Mouse (Mus musculus) neural tube, embryonic 15.5 days (tissue): Measurements from ENCODE around the gene Gm10959. TPM values are rescaled to one million over a fixed set of nuclear protein-coding genes. Genes with fewer than 3 reads are reported as not detected.

Source experiments
- ATAC-seq: fragments of 200-750 bp; cut with Nextera tagmentation; 2 replicates; pipeline ENCODE4 v1.8.0; 2017; ENCODE audit warnings: mild to moderate bottlenecking, moderate TSS enrichment, moderate library complexity; ENCODE audit not compliant: low FRiP score
- H3K27ac ChIP-seq: fragments of 300-500 bp; sonication (generic); replicated peaks from 2 replicates; pipeline ENCODE4 v1.5.1; 2015; ENCODE audit warnings: mild to moderate bottlenecking, inconsistent platforms
- H3K27me3 ChIP-seq: fragments of 300-500 bp; sonication (generic); replicated peaks from 2 replicates; pipeline ENCODE4 v1.6.1; 2015; ENCODE audit warnings: inconsistent platforms
- H3K36me3 ChIP-seq: fragments of 300-500 bp; sonication (generic); 2 replicates; pipeline ENCODE4 v1.6.1; 2015; ENCODE audit warnings: inconsistent platforms
- H3K4me1 ChIP-seq: fragments of 300-500 bp; sonication (generic); 2 replicates; pipeline ENCODE4 v1.6.1; 2015; ENCODE audit warnings: inconsistent platforms
- H3K4me2 ChIP-seq: fragments of 300-500 bp; sonication (generic); 2 replicates; pipeline ENCODE4 v1.6.1; 2015; ENCODE audit warnings: inconsistent platforms, mild to moderate bottlenecking, moderate library complexity
- H3K4me3 ChIP-seq: fragments of 300-500 bp; sonication (generic); replicated peaks from 2 replicates; pipeline ENCODE4 v1.5.1; 2015; ENCODE audit warnings: mild to moderate bottlenecking, inconsistent platforms
- H3K9ac ChIP-seq: fragments of 300-500 bp; sonication (generic); replicated peaks from 2 replicates; pipeline ENCODE4 v1.6.1; 2015; ENCODE audit warnings: mild to moderate bottlenecking, inconsistent platforms
- H3K9me3 ChIP-seq: fragments of 300-500 bp; sonication (generic); replicated peaks from 2 replicates; pipeline ENCODE4 v1.6.1; 2016; ENCODE audit warnings: inconsistent platforms
- WGBS: fragments of 180-500 bp; shearing (Covaris S2); methylation state at CpG from one replicate; pipeline ENCODE4 v1.1.7; 2015; ENCODE audit warnings: mixed read lengths; 5-methylcytosine and 5-hydroxymethylcytosine counted together
- polyA plus RNA-seq: library from polyadenylated mRNA; unstranded; fragments of >200 nt; fragmentation: Nextera tagmentation; extraction: Ambion mirVana; gene quantifications from 2 replicates; pipeline ENCODE4 v1.2.1, GENCODE M21; 2015

Gene Gm10959
- polyA plus RNA-seq, 1 experiment from 2014 or later = not detected

GRCm38 (mm10) chr3:122921676-122922527 is 2.7 kb upstream of the Gm10959 start:
- Histone ChIP-seq H3K9ac (no peak overlapping the region), H3K4me3 (no peak overlapping the region), H3K36me3 (no peaks in the 10 kb centered on the region), H3K9me3 (no peaks in the 10 kb centered on the region), H3K27ac (no peak overlapping the region), H3K4me1 (peaks cover 17% of the 10 kb centered on the region), H3K27me3 (no peaks in the 10 kb centered on the region), H3K4me2 (no peak overlapping the region)
- ATAC-seq = no peak
- 90% methylated on average over 8 of the region's 8 CpGs for WGBS

GRCm38 (mm10) chr3:122920572-122921435 is 1.6 kb upstream of the Gm10959 start:
- 71% methylated on average over 8 of the region's 8 CpGs for WGBS
- no peaks in the 10 kb centered on the region for H3K36me3 ChIP-seq
- H3K4me1 ChIP-seq = peaks cover 9% of the 10 kb centered on the region
- H3K27ac ChIP-seq = no peak overlapping the region
- no peak overlapping the region for H3K4me3 ChIP-seq
- H3K9ac ChIP-seq = no peak overlapping the region
- H3K27me3 ChIP-seq = no peaks in the 10 kb centered on the region
- ATAC-seq = no peak
- H3K9me3 ChIP-seq = no peaks in the 10 kb centered on the region
- H3K4me2 ChIP-seq = no peak overlapping the region

GRCm38 (mm10) chr3:122918672-122919071 is 488 bp downstream of the Gm10959 start:
- Histone ChIP-seq H3K9me3 (no peaks in the 10 kb centered on the region), H3K27me3 (no peaks in the 10 kb centered on the region), H3K9ac (no peak overlapping the region), H3K4me2 (no peak overlapping the region), H3K36me3 (no peaks in the 10 kb centered on the region), H3K4me3 (no peak overlapping the region), H3K27ac (no peak overlapping the region), H3K4me1 (peaks cover 3% of the 10 kb centered on the region; the same call in 1 of the 2 replicates)
- WGBS = 59% methylated on average over 2 of the region's 2 CpGs
- ATAC-seq = no peak

GRCm38 (mm10) chr3:122916191-122916680 is 2.9 kb downstream of the Gm10959 start:
- Histone ChIP-seq H3K4me2 (no peak overlapping the region), H3K4me3 (no peak overlapping the region), H3K36me3 (no peaks in the 10 kb centered on the region), H3K27ac (no peak overlapping the region), H3K27me3 (no peaks in the 10 kb centered on the region), H3K9ac (no peak overlapping the region), H3K9me3 (no peaks in the 10 kb centered on the region), H3K4me1 (no peaks in the 10 kb centered on the region)
- WGBS = 91% methylated on average over 6 of the region's 6 CpGs
- no peak for ATAC-seq

GRCm38 (mm10) chr3:122915493-122915892 is 3.7 kb downstream of the Gm10959 start:
- no peak overlapping the region for H3K27ac ChIP-seq
- 87% methylated on average over 5 of the region's 5 CpGs for WGBS
- H3K9ac ChIP-seq = no peak overlapping the region
- H3K4me1 ChIP-seq = no peaks in the 10 kb centered on the region
- no peaks in the 10 kb centered on the region for H3K36me3 ChIP-seq
- H3K27me3 ChIP-seq = no peaks in the 10 kb centered on the region
- H3K4me3 ChIP-seq = no peak overlapping the region
- no peaks in the 10 kb centered on the region for H3K9me3 ChIP-seq
- no peak overlapping the region for H3K4me2 ChIP-seq
- no peak for ATAC-seq

- WGBS = 86% methylated on average over 2 of the region's 2 CpGs
- no peak overlapping the region for H3K4me2 ChIP-seq
- no peak for ATAC-seq
- H3K27ac ChIP-seq = no peak overlapping the region
- H3K4me1 ChIP-seq = no peaks in the 10 kb centered on the region
- H3K36me3 ChIP-seq = no peaks in the 10 kb centered on the region
- H3K9me3 ChIP-seq = no peaks in the 10 kb centered on the region
- no peaks in the 10 kb centered on the region for H3K27me3 ChIP-seq
- no peak overlapping the region for H3K9ac ChIP-seq
- no peak overlapping the region for H3K4me3 ChIP-seq
These were observed 11.3 kb downstream of the Gm10959 start for GRCm38 (mm10) chr3:122907841-122908240.

- Histone ChIP-seq H3K4me3 (no peak overlapping the region), H3K4me1 (no peaks in the 10 kb centered on the region), H3K9me3 (no peaks in the 10 kb centered on the region), H3K4me2 (no peak overlapping the region), H3K27ac (no peak overlapping the region), H3K27me3 (no peaks in the 10 kb centered on the region), H3K36me3 (no peaks in the 10 kb centered on the region), H3K9ac (no peak overlapping the region)
- 46% methylated on average over 12 of the region's 12 CpGs for WGBS
- ATAC-seq = peak; percentile 35; the same call in 1 of the 2 replicates
These were observed 15.3 kb downstream of the Gm10959 start for GRCm38 (mm10) chr3:122903746-122904433.

GRCm38 (mm10) chr3:122898254-122898653 is 20.9 kb downstream of the Gm10959 start:
- WGBS = 55% methylated on average over 6 of the region's 6 CpGs

GRCm38 (mm10) chr3:122895189-122895731 is 23.9 kb downstream of the Gm10959 start:
- Histone ChIP-seq H3K4me1 (no peaks in the 10 kb centered on the region), H3K9me3 (no peaks in the 10 kb centered on the region), H3K9ac (no peak overlapping the region), H3K27ac (no peak overlapping the region), H3K27me3 (no peaks in the 10 kb centered on the region), H3K36me3 (no peaks in the 10 kb centered on the region), H3K4me3 (no peak overlapping the region), H3K4me2 (no peak overlapping the region)
- 88% methylated on average over 11 of the region's 11 CpGs for WGBS
- ATAC-seq = no peak

More at GRCm38 (mm10) chr3:122898254-122898653, 20.9 kb downstream of the Gm10959 start:
- Histone ChIP-seq H3K9ac (no peak overlapping the region), H3K4me3 (no peak overlapping the region), H3K9me3 (no peaks in the 10 kb centered on the region), H3K27ac (no peak overlapping the region), H3K36me3 (no peaks in the 10 kb centered on the region), H3K4me2 (no peak overlapping the region), H3K4me1 (no peaks in the 10 kb centered on the region), H3K27me3 (no peaks in the 10 kb centered on the region)
- no peak for ATAC-seq

- no peak for ATAC-seq
- 94% methylated on average over 3 of the region's 3 CpGs for WGBS
- Histone ChIP-seq H3K36me3 (no peaks in the 10 kb centered on the region), H3K4me2 (no peak within 1 kb of the TSS), H3K27ac (no peak within 1 kb of the TSS), H3K9ac (no peak within 1 kb of the TSS), H3K27me3 (no peaks in the 10 kb centered on the region), H3K9me3 (no peaks in the 10 kb centered on the region), H3K4me1 (no peaks in the 10 kb centered on the region), H3K4me3 (no peak within 1 kb of the TSS)
These were observed 24.4 kb downstream of the Gm10959 start, which contains the start of gene Fabp2 for GRCm38 (mm10) chr3:122894772-122895171. Fabp2 (plus strand) TSS chr3:122895072.

GRCm38 (mm10) chr3:122888371-122888819 is 30.8 kb downstream of the Gm10959 start:
- WGBS = 87% methylated on average over 5 of the region's 5 CpGs
- Histone ChIP-seq H3K9ac (no peak overlapping the region), H3K9me3 (no peaks in the 10 kb centered on the region), H3K4me2 (no peak overlapping the region), H3K4me3 (no peak overlapping the region), H3K27me3 (no peaks in the 10 kb centered on the region), H3K36me3 (no peaks in the 10 kb centered on the region), H3K27ac (no peak overlapping the region), H3K4me1 (no peaks in the 10 kb centered on the region)
- ATAC-seq = no peak
